Mouse (Mus musculus) lung, adult 2 months (tissue): ENCODE measurements around the gene Lmntd2. TPM values are rescaled to one million over a fixed set of nuclear protein-coding genes. Genes with fewer than 3 reads are reported as not detected.

Experiments
- DNase-seq: peaks from one replicate; pipeline ENCODE4 v3.0.0; 2022
- H3K4me1 ChIP-seq: fragments of 200-500 bp; 2 replicates; pipeline ENCODE4 v1.6.1; 2011; ENCODE audit warnings: low read length; ENCODE audit not compliant: control insufficient read depth, insufficient read depth
- H3K4me3 ChIP-seq: fragments of 200-500 bp; replicated peaks from 2 replicates; pipeline ENCODE3; 2011; ENCODE audit warnings: low read depth, mild to moderate bottlenecking, control low read depth, low read length; ENCODE audit errors: extremely low read depth
- CTCF ChIP-seq: fragments of 200-500 bp; IDR thresholded peaks from 2 replicates; pipeline ENCODE4 v1.5.1; 2011; ENCODE audit warnings: mild to moderate bottlenecking, low read length, control low read depth; ENCODE audit not compliant: insufficient read depth
- POLR2A ChIP-seq: fragments of 200-500 bp; IDR thresholded peaks from 2 replicates; pipeline ENCODE4 v1.6.1; 2011; ENCODE audit warnings: low read depth, mild to moderate bottlenecking, control low read depth, low read length, borderline replicate concordance; ENCODE audit errors: extremely low read depth
- WGBS: fragments of 180-500 bp; shearing (Covaris S2); methylation state at CpG from one replicate; pipeline ENCODE4 v1.1.7; 2018; 5-methylcytosine and 5-hydroxymethylcytosine counted together
- polyA plus RNA-seq: library from polyadenylated mRNA; depleted of rRNA; stranded (reverse); fragments of >200 nt; gene quantifications from 2 replicates; pipeline ENCODE4 v1.2.3, GENCODE M21; 2012

Lmntd2 gene
- polyA plus RNA-seq, 1 experiment, result 5.6 TPM

GRCm38 (mm10) chr7:141206182-141206937 lies 7.5 kb downstream of the Lmntd2 start:
- TF ChIP-seq POLR2A, result no peak
- no peak for TF ChIP-seq CTCF
- no peak for DNase-seq
- 95% methylated on average over 18 of the region's 18 CpGs for WGBS
- H3K4me3 ChIP-seq, result no peak overlapping the region
- H3K4me1 ChIP-seq, result no peaks in the 10 kb centered on the region

- 93% methylated on average over 5 of the region's 5 CpGs for WGBS
- no peak for DNase-seq
- H3K4me1 ChIP-seq, result no peaks in the 10 kb centered on the region
- TF ChIP-seq POLR2A, result no peak
- no peak for TF ChIP-seq CTCF
- no peak overlapping the region for H3K4me3 ChIP-seq
These were observed 8.4 kb downstream of the Lmntd2 start for GRCm38 (mm10) chr7:141205504-141205903.

- TF ChIP-seq CTCF (no peak), POLR2A (no peak)
- no peak for DNase-seq
- 68% methylated on average over 3 of the region's 3 CpGs for WGBS
- H3K4me1 ChIP-seq, result no peaks in the 10 kb centered on the region
- no peak overlapping the region for H3K4me3 ChIP-seq
These were observed 9.3 kb downstream of the Lmntd2 start for GRCm38 (mm10) chr7:141204546-141204945.

GRCm38 (mm10) chr7:141198121-141198520 lies 15.8 kb downstream of the Lmntd2 start:
- TF ChIP-seq POLR2A, result no peak
- no peak for TF ChIP-seq CTCF
- 93% methylated on average over 4 of the region's 4 CpGs for WGBS

GRCm38 (mm10) chr7:141196619-141197282 lies 17.1 kb downstream of the Lmntd2 start:
- no peak for DNase-seq
- Histone ChIP-seq H3K4me3 (no peak overlapping the region), H3K4me1 (peaks cover 5% of the 10 kb centered on the region)
- TF ChIP-seq POLR2A (no peak), CTCF (no peak)
- WGBS, result 95% methylated on average over 8 of the region's 8 CpGs

More at GRCm38 (mm10) chr7:141198121-141198520, 15.8 kb downstream of the Lmntd2 start:
- no peak for DNase-seq
- Histone ChIP-seq H3K4me1 (no peaks in the 10 kb centered on the region; the same call in 1 of the 2 replicates), H3K4me3 (no peak overlapping the region)

GRCm38 (mm10) chr7:141195754-141196153 lies 18.1 kb downstream of the Lmntd2 start:
- Histone ChIP-seq H3K4me1 (peaks cover 9% of the 10 kb centered on the region), H3K4me3 (no peak overlapping the region)
- DNase-seq, result no peak
- TF ChIP-seq CTCF (no peak), POLR2A (no peak)
- WGBS, result 95% methylated on average over 2 of the region's 2 CpGs

- peak overlapping the region; percentile 85 for H3K4me3 ChIP-seq
- peaks cover 10% of the 10 kb centered on the region for H3K4me1 ChIP-seq
- DNase-seq, result peak; percentile 83
- TF ChIP-seq CTCF, result no peak
- TF ChIP-seq POLR2A, result peak; percentile 71; the same call in 1 of the 2 replicates
- 2% methylated on average over 28 of the region's 28 CpGs for WGBS
These were observed 19.1 kb downstream of the Lmntd2 start for GRCm38 (mm10) chr7:141194830-141195229.

- H3K4me1 ChIP-seq, result peaks cover 10% of the 10 kb centered on the region
- no peak for TF ChIP-seq CTCF
- no peak for TF ChIP-seq POLR2A
- peak overlapping the region; percentile 85 for H3K4me3 ChIP-seq
- DNase-seq, result no peak
- WGBS, result under 1% methylated on average over 23 of the region's 23 CpGs
These were observed 19.5 kb downstream of the Lmntd2 start for GRCm38 (mm10) chr7:141194409-141194808.

- WGBS, result under 1% methylated on average over 39 of the region's 39 CpGs
- no peak for TF ChIP-seq CTCF
- TF ChIP-seq POLR2A, result peak; percentile 95; the same call in 1 of the 2 replicates
- peak; percentile 98 for DNase-seq
- peak within 1 kb of the TSS; percentile 85 for H3K4me3 ChIP-seq
- H3K4me1 ChIP-seq, result peaks cover 10% of the 10 kb centered on the region
These were observed 19.9 kb downstream of the Lmntd2 start, which contains the start of the genes Hras and Lrrc56 for GRCm38 (mm10) chr7:141193948-141194347. TSS of gene Hras (minus strand) at chr7:141194005. TSS of gene Lrrc56 (plus strand) at chr7:141194157.
